Mouse (Mus musculus) layer of hippocampus, postnatal 14 days (tissue): ENCODE results near the gene Krtap26-1. TPM values are rescaled to one million over a fixed set of nuclear protein-coding genes. Genes with fewer than 3 reads are reported as not detected.

Experiments
- total RNA-seq, 2 experiments: library from RNA; stranded (reverse); gene quantifications; 2 replicates each; pipeline ENCODE4 v1.2.3; 2021

Gene Krtap26-1
- total RNA-seq, 2 experiments from 2014 or later = not detected

Other genes with a start within 250 kb of the Krtap26-1 start
- gene Cldn17, start 140.8 kb downstream of the Krtap26-1 start, total RNA-seq = not detected
- not detected for gene Cldn8, start 84.6 kb downstream of the Krtap26-1 start, total RNA-seq
- gene Krtap24-1, start 35.5 kb downstream of the Krtap26-1 start, total RNA-seq = not detected
- gene 2310079G19Rik, start 20.1 kb downstream of the Krtap26-1 start, total RNA-seq = not detected
- not detected for gene Krtap27-1, start 23.9 kb upstream of the Krtap26-1 start, total RNA-seq
- not detected for gene 2310061N02Rik, start 60.2 kb upstream of the Krtap26-1 start, total RNA-seq
- not detected for gene Krtap13-1, start 81.1 kb upstream of the Krtap26-1 start, total RNA-seq
- not detected for gene Krtap13, start 103.8 kb upstream of the Krtap26-1 start, total RNA-seq
- gene 2310034C09Rik, start 111.1 kb upstream of the Krtap26-1 start, total RNA-seq = not detected
- not detected for gene 2310057N15Rik, start 126.4 kb upstream of the Krtap26-1 start, total RNA-seq
- not detected for gene Gm5965, start 130.1 kb upstream of the Krtap26-1 start, total RNA-seq
- gene Gm20741, start 164.4 kb upstream of the Krtap26-1 start, total RNA-seq = not detected
- not detected for gene Krtap15, start 172.4 kb upstream of the Krtap26-1 start, total RNA-seq
- not detected for gene Krtap14, start 178.3 kb upstream of the Krtap26-1 start, total RNA-seq
- gene Krtap19-1, start 221.6 kb upstream of the Krtap26-1 start, total RNA-seq = not detected
- not detected for gene Krtap19-2, start 226.5 kb upstream of the Krtap26-1 start, total RNA-seq
- gene Krtap19-3, start 230.2 kb upstream of the Krtap26-1 start, total RNA-seq = not detected
- gene Krtap19-4, start 237.3 kb upstream of the Krtap26-1 start, total RNA-seq = not detected
- not detected for gene Krtap19-5, start 248.7 kb upstream of the Krtap26-1 start, total RNA-seq